Mouse (Mus musculus) ES-Bruce4 (cell line): Measurements from ENCODE around the gene Pimreg. TPM values are rescaled to one million over a fixed set of nuclear protein-coding genes. Genes with fewer than 3 reads are reported as not detected.
A peak's percentile ranks its signal among the peaks of the same experiment; 100 is the strongest.

Source experiments
- H3K27ac ChIP-seq: 2 replicates; pipeline ENCODE4 v1.5.1; 2012; ENCODE audit warnings: low read length, inconsistent platforms; ENCODE audit not compliant: insufficient read depth
- H3K27me3 ChIP-seq: 2 replicates; pipeline ENCODE4 v1.6.1; 2012; ENCODE audit warnings: mild to moderate bottlenecking, low read length, inconsistent platforms; ENCODE audit not compliant: control insufficient read depth, poor library complexity, insufficient read depth, severe bottlenecking
- H3K36me3 ChIP-seq: 2 replicates; pipeline ENCODE4 v1.6.1; 2012; ENCODE audit warnings: inconsistent platforms, mild to moderate bottlenecking, low read length, moderate library complexity; ENCODE audit not compliant: control insufficient read depth, poor library complexity, insufficient read depth, severe bottlenecking
- H3K4me1 ChIP-seq: one replicate; pipeline ENCODE4 v1.8.1; 2011; ENCODE audit warnings: low read length; ENCODE audit not compliant: control insufficient read depth, insufficient read depth
- H3K4me3 ChIP-seq: 2 replicates; pipeline ENCODE4 v1.5.1; 2011; ENCODE audit warnings: low read depth, mild to moderate bottlenecking, low read length
- H3K9ac ChIP-seq: 2 replicates; pipeline ENCODE4 v1.6.1; 2012; ENCODE audit warnings: low read depth, mild to moderate bottlenecking, inconsistent platforms; ENCODE audit not compliant: poor library complexity, severe bottlenecking
- H3K9me3 ChIP-seq: replicated peaks from 2 replicates; pipeline ENCODE4 v1.6.1; 2012; ENCODE audit warnings: mild to moderate bottlenecking, low read length, inconsistent platforms; ENCODE audit not compliant: control insufficient read depth, poor library complexity, insufficient read depth, severe bottlenecking
- CTCF ChIP-seq: IDR thresholded peaks from one replicate; pipeline ENCODE4 v1.8.1; 2011; ENCODE audit warnings: low read depth, low read length
- EP300 ChIP-seq: IDR thresholded peaks from 2 replicates; pipeline ENCODE4 v1.6.1; 2011; ENCODE audit warnings: low read depth, low read length; ENCODE audit not compliant: insufficient read depth
- POLR2A ChIP-seq: IDR thresholded peaks from one replicate; pipeline ENCODE4 v1.8.1; 2011; ENCODE audit warnings: low read length; ENCODE audit not compliant: insufficient read depth
- polyA plus RNA-seq: library from polyadenylated mRNA; stranded (reverse); fragments of >200 nt; gene quantifications from 2 replicates; pipeline ENCODE4 v1.2.4, GENCODE M21; 2011; ENCODE audit warnings: low read depth; ENCODE audit not compliant: missing spikeins, insufficient read depth, insufficient read length

The Pimreg gene
- polyA plus RNA-seq = 43.6 and 49.3 TPM in 2 replicates

DNA sequence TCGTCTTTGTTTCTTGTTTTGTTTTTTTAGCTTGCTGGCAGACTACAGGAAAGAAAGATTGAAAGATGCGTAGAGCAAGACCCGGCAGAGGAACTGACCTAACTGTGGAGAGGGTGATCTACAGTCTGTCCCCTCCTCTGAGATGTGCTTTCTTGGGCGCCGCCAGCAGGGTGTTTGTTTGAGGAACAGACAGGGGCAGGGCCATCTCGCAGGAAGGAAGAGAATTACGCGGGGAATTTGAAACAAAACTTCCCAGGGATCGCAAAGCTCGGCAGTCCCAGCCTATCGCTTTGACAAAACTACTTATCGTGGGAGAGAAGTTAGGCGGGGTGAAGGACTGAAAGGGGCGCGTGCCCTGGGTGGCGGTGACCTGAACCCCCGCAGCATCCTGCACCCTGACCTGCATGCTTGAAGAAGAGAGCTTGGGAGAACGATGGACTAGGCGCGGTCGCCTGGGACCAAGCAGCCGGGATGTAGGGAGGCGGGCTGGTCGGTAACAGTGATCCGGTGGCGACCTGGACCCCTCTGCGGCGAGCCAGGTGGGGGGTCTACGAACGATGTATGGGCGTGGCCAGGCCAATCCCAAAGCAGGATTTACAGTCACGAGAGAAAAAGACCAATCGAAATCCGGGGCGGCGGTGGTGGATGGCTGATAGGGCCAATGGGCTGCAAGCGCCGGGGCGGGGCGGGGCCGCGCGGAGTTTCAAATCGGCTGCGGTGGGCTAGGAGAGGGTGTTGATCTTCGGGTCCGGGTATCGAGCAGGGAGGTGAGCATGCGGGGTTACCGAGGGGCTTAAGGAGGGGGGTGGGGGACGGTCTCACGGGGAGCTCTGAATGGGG is at the start of gene Pimreg:
Gene Pimreg, plus strand, starts transcription at position 265 of the 840 bp plus-strand sequence.
- Histone ChIP-seq H3K27me3 (no peaks in the 10 kb centered on the region), H3K9ac (peak within 1 kb of the TSS; percentile 81), H3K4me3 (peak within 1 kb of the TSS; percentile 95), H3K9me3 (no peaks in the 10 kb centered on the region), H3K36me3 (no peaks in the 10 kb centered on the region; the same call in 1 of the 2 replicates), H3K4me1 (peaks cover 3% of the 10 kb centered on the region), H3K27ac (peak within 1 kb of the TSS; percentile 23; the same call in 1 of the 2 replicates)
- TF ChIP-seq POLR2A (peak; percentile 56), CTCF (no peak)

DNA sequence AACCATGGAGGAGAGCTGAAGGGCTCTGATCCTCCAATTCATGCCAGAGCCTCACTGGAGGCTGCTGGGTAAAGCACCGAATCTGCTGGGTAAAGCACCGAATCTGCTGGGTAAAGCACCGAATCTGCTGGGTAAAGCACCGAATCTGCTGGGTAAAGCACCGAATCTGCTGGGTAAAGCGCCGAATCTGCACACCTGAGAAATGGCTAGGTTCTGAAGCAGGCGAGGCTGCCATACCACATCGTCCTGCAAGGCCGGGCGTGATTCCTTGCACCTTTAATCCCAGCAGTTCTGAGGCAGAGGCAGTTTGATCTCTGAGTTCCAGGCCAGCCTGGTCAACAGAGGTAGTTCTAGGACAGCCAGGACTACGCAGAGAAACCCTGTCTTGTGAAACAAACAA is 49.4 kb upstream of the Pimreg start:
- H3K27me3 ChIP-seq = no peaks in the 10 kb centered on the region
- H3K4me3 ChIP-seq = no peak overlapping the region
- no peaks in the 10 kb centered on the region for H3K36me3 ChIP-seq
- H3K27ac ChIP-seq = no peak overlapping the region
- TF ChIP-seq CTCF = no peak
- TF ChIP-seq EP300 = no peak
- TF ChIP-seq POLR2A = no peak
- H3K9ac ChIP-seq = no peak overlapping the region
- H3K4me1 ChIP-seq = no peaks in the 10 kb centered on the region
- no peaks in the 10 kb centered on the region; the same call in 1 of the 2 replicates for H3K9me3 ChIP-seq

DNA sequence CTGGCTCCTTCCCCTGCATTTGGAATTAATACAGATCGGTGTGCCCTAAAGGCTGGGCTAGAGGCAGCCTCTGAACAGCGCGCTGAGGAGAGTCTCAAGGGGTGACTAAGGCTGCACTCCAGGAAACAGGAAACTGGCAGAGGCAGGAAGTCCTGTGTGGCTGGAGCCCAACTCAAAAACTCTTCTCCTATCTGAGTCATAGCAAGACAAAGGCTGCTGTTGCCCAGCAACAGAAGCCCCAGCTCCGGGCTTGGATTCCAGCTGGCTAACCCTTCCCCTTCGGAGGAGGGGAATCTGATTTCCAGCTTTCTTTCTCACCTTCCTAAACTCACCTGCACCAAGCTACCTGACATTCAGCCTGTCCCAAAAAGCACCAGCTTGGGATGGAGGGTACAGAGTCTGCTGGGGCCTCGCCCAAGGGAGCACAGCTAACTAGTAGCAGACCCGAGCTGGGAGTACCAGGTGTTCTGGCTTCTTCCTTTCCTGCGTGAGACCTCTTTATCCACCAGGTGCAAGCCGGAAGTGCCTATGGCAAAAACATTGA is 45.8 kb upstream of the Pimreg start:
- Histone ChIP-seq H3K4me3 (peak overlapping the region; percentile 9; the same call in 1 of the 2 replicates), H3K4me1 (no peaks in the 10 kb centered on the region), H3K9me3 (no peaks in the 10 kb centered on the region; the same call in 1 of the 2 replicates), H3K27ac (no peak overlapping the region), H3K9ac (0 out of 2 replicates have a peak overlapping the region, but pooled peaks have one; percentile 13), H3K27me3 (no peaks in the 10 kb centered on the region), H3K36me3 (no peaks in the 10 kb centered on the region)
- no peak for TF ChIP-seq POLR2A
- TF ChIP-seq EP300 = no peak
- TF ChIP-seq CTCF = no peak

DNA sequence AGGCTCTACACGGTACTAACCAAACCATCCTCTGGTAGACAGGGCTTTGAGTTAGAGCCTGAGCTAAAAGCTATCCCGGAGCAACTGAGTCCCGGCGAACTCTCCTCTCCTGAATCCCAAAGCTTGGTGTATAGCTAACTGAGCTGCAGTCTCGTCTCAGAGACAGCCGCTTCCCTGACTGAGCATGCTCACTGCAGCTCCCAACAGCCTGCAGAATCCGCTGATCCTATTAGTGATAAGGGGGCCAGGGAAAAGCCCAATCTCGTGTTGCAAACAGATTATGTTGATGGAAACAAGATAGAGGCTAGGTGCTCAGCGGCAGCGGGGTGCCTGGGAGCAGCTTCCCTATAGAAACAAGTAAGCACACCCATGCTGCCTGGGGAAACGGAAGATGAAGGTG is 45.0 kb upstream of the Pimreg start:
- H3K9ac ChIP-seq = no peak overlapping the region
- H3K36me3 ChIP-seq = no peaks in the 10 kb centered on the region
- no peaks in the 10 kb centered on the region for H3K27me3 ChIP-seq
- H3K9me3 ChIP-seq = no peaks in the 10 kb centered on the region; the same call in 1 of the 2 replicates
- H3K27ac ChIP-seq = no peak overlapping the region
- no peaks in the 10 kb centered on the region for H3K4me1 ChIP-seq
- TF ChIP-seq POLR2A (no peak), EP300 (no peak), CTCF (no peak)
- no peak overlapping the region for H3K4me3 ChIP-seq

DNA sequence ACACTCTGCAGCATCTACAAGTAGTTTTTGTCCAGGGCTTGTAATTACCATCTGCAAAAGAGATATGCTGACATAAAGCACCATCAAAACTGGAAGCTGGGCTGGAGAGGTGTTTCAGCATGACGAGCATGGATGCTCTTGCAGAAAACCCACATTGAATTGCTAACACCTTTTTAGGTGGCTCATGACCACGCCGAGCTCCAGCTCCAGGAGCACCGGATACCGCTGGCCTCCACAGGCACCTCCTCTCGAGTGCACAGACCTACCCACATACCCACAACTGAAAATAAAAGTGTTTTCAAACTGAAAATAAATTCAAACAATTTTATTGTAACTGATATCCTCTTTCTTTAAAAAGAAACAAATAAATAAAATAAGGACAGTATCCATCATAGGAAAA is 41.6 kb upstream of the Pimreg start:
- H3K9me3 ChIP-seq = no peaks in the 10 kb centered on the region; the same call in 1 of the 2 replicates
- TF ChIP-seq EP300 = no peak
- TF ChIP-seq CTCF = no peak
- TF ChIP-seq POLR2A = no peak
- H3K36me3 ChIP-seq = no peaks in the 10 kb centered on the region
- H3K4me3 ChIP-seq = no peak overlapping the region
- H3K9ac ChIP-seq = no peak overlapping the region
- H3K4me1 ChIP-seq = no peaks in the 10 kb centered on the region
- H3K27me3 ChIP-seq = no peaks in the 10 kb centered on the region
- no peak overlapping the region for H3K27ac ChIP-seq
